Comparison of ENCODE assay signal across 7 mouse cellular contexts in genomic region chr3:106684830-106685229, GRCm38 (mm10). TPM values are rescaled to one million over a fixed set of nuclear protein-coding genes. Genes with fewer than 3 reads are reported as not detected.
DNase-seq lines count a peak whose midpoint lies in the region; ATAC-seq lines count a peak whose summit lies in the region.

Lrif1 (plus strand) TSS chr3:106684987.

- intact Hi-C loops in left cerebral cortex, postnatal 25 days (cut with DNase I): loop anchor here (1.0 kb wide), 1 partner anchor 37 kb away; no protein-coding TSS in a partner anchor

- H3K27me3 ChIP-seq in intestine, embryonic 16.5 days (replicated peaks; ENCODE audit: control insufficient read depth, insufficient read depth, low read length): no peaks in the 10 kb centered on the region

- H3K9me3 ChIP-seq in intestine, embryonic 16.5 days (ENCODE audit: control insufficient read depth, low read length): no peaks in the 10 kb centered on the region

- no peaks in the 10 kb centered on the region for H3K36me3 ChIP-seq in intestine, embryonic 16.5 days (ENCODE audit: control insufficient read depth, insufficient read depth, low read length)

- H3K27ac ChIP-seq in intestine, embryonic 16.5 days (ENCODE audit: low read length): no peak within 1 kb of the TSS

- peak within 1 kb of the TSS; percentile 70 for H3K9ac ChIP-seq in intestine, embryonic 16.5 days (ENCODE audit: low read depth, low read length)

- peak; percentile 71 for DNase-seq in adrenal gland, adult 2 months
- peak; percentile 82 for DNase-seq in embryo, embryonic 9.5 days (ENCODE audit: extremely low spot score)
- peak in 1 of 2 experiments; percentile 33 for DNase-seq in gastrocnemius, postnatal 4 days (ENCODE audit: low spot score in 2 of 2)
- DNase-seq in left cerebral cortex, postnatal 25 days (ENCODE audit: low spot score in 2 of 2): peak; percentile 89 to 96
- peak; percentile 88 for DNase-seq in mesoderm, embryonic 11.5 days (ENCODE audit: low read depth, low spot score)
- peak; percentile 84 for DNase-seq in right cerebral cortex, postnatal 25 days

- peak; percentile 97 for ATAC-seq in intestine, embryonic 16.5 days

- H3K4me1 ChIP-seq in intestine, embryonic 16.5 days (ENCODE audit: control insufficient read depth, insufficient read depth, low read length): no peaks in the 10 kb centered on the region

- peak within 1 kb of the TSS; percentile 61 for H3K4me3 ChIP-seq in intestine, embryonic 16.5 days (ENCODE audit: low read length)

- WGBS in intestine, embryonic 16.5 days: under 1% methylated on average over 20 of the region's 20 CpGs

- peak within 1 kb of the TSS; percentile 61 for H3K4me2 ChIP-seq in intestine, embryonic 16.5 days (ENCODE audit: low read depth, low read length)

RNA-seq across cellular contexts. Expression of gene Lrif1, which starts in this region (rescaled TPM):
- total RNA-seq in adrenal gland, adult 2 months (2021): 10 to 100 TPM; 16.5 to 17.2 TPM
- polyA plus RNA-seq in adrenal gland, adult 2 months (2012; rRNA removed): 0.85 TPM in 2 replicates
- total RNA-seq in gastrocnemius, postnatal 4 days (2021): 10 to 100 TPM; 10.7 to 14.1 TPM
- 10.9 and 12.9 TPM in 2 replicates for polyA plus RNA-seq in intestine, embryonic 16.5 days (2015; fragmentation: Nextera tagmentation; extraction: Ambion mirVana)
- 10 to 100 TPM; 20.9 to 27.3 TPM for total RNA-seq in left cerebral cortex, postnatal 25 days (2021)
